Mouse (Mus musculus) midbrain, postnatal 0 days (tissue): ENCODE measurements around the gene Tmprss7. TPM values are rescaled to one million over a fixed set of nuclear protein-coding genes. Genes with fewer than 3 reads are reported as not detected.
A peak's percentile ranks its signal among the peaks of the same experiment; 100 is the strongest.

Experiments used
- ATAC-seq: fragments of 200-750 bp; cut with Nextera tagmentation; 2 replicates; pipeline ENCODE4 v1.8.0; 2017; ENCODE audit warnings: moderate number of reproducible peaks, mild to moderate bottlenecking, moderate TSS enrichment, moderate library complexity; ENCODE audit not compliant: low FRiP score
- DNase-seq: peaks from one replicate; pipeline ENCODE4 v3.0.0-alpha.2; 2015; ENCODE audit warnings: low spot score
- H3K27ac ChIP-seq: fragments of 300-500 bp; sonication (generic); 2 replicates; pipeline ENCODE4 v1.5.1; 2014; ENCODE audit warnings: low read depth, mild to moderate bottlenecking, low read length, mixed read lengths
- H3K27me3 ChIP-seq: fragments of 300-500 bp; sonication (generic); 2 replicates; pipeline ENCODE4 v1.6.1; 2014; ENCODE audit warnings: low read length, control low read depth, mixed read lengths; ENCODE audit not compliant: insufficient read depth
- H3K36me3 ChIP-seq: fragments of 300-500 bp; sonication (generic); 2 replicates; pipeline ENCODE4 v1.6.1; 2014; ENCODE audit warnings: low read length, control low read depth, mixed read lengths; ENCODE audit not compliant: insufficient read depth
- H3K4me1 ChIP-seq: fragments of 300-500 bp; sonication (generic); 2 replicates; pipeline ENCODE4 v1.6.1; 2014; ENCODE audit warnings: mild to moderate bottlenecking, control low read depth, antibody characterized with exemption, low read length, mixed read lengths; ENCODE audit not compliant: insufficient read depth
- H3K4me2 ChIP-seq: fragments of 300-500 bp; sonication (generic); 2 replicates; pipeline ENCODE4 v1.6.1; 2014; ENCODE audit warnings: low read depth, mild to moderate bottlenecking, low read length, mixed read lengths; ENCODE audit not compliant: poor library complexity, severe bottlenecking
- H3K4me3 ChIP-seq: fragments of 300-500 bp; sonication (generic); 2 replicates; pipeline ENCODE4 v1.5.1; 2014; ENCODE audit warnings: low read depth, mild to moderate bottlenecking, low read length, moderate library complexity
- H3K9ac ChIP-seq: fragments of 300-500 bp; sonication (generic); replicated peaks from 2 replicates; pipeline ENCODE4 v1.6.1; 2014; ENCODE audit warnings: mild to moderate bottlenecking, low read length, moderate library complexity, mixed read lengths; ENCODE audit not compliant: poor library complexity, severe bottlenecking
- H3K9me3 ChIP-seq: fragments of 300-500 bp; sonication (generic); 2 replicates; pipeline ENCODE4 v1.6.1; 2016; ENCODE audit warnings: low read length, control low read depth
- CTCF ChIP-seq: IDR thresholded peaks from 2 replicates; pipeline ENCODE4 v1.5.1; 2016; ENCODE audit warnings: antibody characterized with exemption, mild to moderate bottlenecking
- WGBS: fragments of 180-500 bp; shearing (Covaris S2); extraction: QIAGEN DNeasy Blood & Tissue Kit; methylation state at CpG from one replicate; pipeline ENCODE4 v1.1.7; 2014; 5-methylcytosine and 5-hydroxymethylcytosine counted together
- polyA plus RNA-seq: library from polyadenylated mRNA; unstranded; fragments of >200 nt; fragmentation: Nextera tagmentation; extraction: Ambion mirVana; gene quantifications from 2 replicates; pipeline ENCODE4 v1.2.1, GENCODE M21; 2015
- total RNA-seq: library from RNA; depleted of rRNA; stranded (reverse); fragments of >200 nt; gene quantifications from 2 replicates; pipeline ENCODE4 v1.2.3, GENCODE M21; 2014

The Tmprss7 gene
- total and polyA plus RNA-seq, 2 experiments from 2014 or later: 1.2 to 1.6 TPM

DNA sequence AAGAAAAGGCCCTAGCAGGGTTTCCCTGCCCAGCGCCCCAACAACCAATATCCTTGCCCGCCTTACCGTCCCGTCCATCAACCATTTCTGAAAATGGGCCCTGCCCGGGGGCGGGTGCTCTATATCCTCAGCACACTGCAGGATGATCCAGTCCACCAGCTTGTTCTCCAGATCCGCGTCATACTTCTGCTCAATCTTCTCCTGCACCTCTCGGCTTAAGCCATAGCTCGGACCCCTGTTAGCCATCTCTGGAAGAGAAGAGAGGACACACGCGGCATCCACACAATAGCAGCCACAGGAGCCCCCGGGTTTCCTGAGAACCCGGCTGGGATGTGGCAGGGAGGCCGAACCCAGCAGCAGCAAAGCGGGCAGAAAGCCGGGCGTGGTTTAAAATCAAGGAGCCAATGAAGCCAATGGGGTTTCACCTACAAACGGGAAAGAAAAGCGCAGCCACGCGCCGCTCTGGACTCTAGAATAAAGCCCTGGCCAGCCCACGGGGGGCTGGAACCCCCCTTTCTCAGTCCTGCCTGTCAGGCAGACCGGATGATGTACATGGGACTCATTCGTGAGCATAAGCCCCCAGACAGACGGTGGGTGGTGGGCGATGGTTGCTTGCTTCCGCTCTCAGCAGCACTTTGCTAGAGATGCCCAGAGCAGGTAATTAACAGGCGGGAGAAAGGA, 30.7 kb upstream of the Tmprss7 start, which contains the start of gene Tagln3:
TSS of gene Tagln3 (minus strand) at position 548 of the 681 bp plus-strand sequence.
- H3K4me2 ChIP-seq: peak within 1 kb of the TSS; percentile 72
- peaks cover 6% of the 10 kb centered on the region; the same call in 1 of the 2 replicates for H3K36me3 ChIP-seq
- no peaks in the 10 kb centered on the region for H3K9me3 ChIP-seq
- peak within 1 kb of the TSS; percentile 97 for H3K27ac ChIP-seq
- H3K27me3 ChIP-seq: no peaks in the 10 kb centered on the region
- peak; percentile 86 for ATAC-seq
- peak within 1 kb of the TSS; percentile 79 for H3K9ac ChIP-seq
- WGBS: under 1% methylated on average over 30 of the region's 30 CpGs
- H3K4me1 ChIP-seq: peaks cover 12% of the 10 kb centered on the region; the same call in 1 of the 2 replicates
- no peak for TF ChIP-seq CTCF
- peak; percentile 88 for DNase-seq
- peak within 1 kb of the TSS; percentile 51 for H3K4me3 ChIP-seq

DNA sequence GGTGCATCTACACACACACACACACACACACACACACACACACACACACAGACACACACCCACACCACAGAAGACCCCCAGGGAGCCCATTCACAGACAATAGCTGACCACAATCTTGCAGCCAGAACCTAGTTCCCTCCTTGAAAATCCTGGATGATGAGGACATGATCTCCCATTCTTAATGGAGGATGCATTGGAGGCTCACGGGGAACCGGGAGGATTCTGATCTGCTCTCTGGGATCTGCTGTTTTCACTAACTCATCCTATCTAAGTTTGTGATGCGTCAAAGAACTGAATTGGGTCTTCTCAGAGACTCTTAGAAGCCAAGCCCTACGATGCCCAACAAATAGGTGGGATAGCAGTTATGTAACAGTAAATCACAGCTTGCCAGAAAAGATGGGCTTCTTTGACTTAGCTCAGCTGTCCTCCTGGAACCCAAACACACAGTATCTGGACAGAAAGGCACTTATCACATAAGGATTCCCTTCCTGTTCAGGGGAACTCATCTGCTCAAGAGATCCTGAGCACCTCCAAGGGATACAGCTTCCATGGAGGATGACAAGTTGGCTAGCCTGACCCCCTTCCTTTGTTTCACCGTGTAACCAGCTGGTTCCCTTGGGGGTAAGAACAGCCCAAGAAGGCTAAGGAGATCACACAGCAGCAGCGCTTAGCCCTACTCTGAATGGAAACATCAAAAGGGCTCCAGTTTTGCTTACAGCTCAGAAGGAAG, 29.9 kb upstream of the Tmprss7 start:
- peak; percentile 62 for DNase-seq
- H3K36me3 ChIP-seq: peaks cover 14% of the 10 kb centered on the region; the same call in 1 of the 2 replicates

DNA sequence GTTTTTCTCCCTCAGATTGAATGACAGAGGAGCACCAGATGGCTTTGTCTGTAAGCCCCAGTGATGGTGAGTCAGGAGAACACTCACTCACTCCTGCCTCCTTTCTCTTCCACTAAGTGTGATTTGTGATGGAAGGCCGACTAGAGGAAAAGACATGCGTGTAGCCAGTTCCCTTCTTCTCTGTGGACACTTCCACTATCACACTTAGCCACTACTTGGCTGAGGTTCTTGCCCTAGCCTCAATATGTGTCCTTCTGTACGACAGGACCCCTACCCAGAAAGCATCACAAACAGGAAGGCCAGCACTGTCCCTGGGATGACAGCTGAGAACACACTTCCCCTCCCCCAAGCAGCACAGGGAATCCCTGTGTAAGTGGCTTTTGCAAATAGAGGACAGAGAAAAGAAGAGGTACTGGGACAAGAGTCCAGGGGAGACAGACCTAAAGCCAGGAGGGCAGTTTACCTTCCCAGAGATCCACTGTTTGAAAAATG, 29.0 kb upstream of the Tmprss7 start:
- peak overlapping the region; percentile 97 for H3K27ac ChIP-seq
- 33% methylated on average over 3 of the region's 3 CpGs for WGBS
- peaks cover 20% of the 10 kb centered on the region; the same call in 1 of the 2 replicates for H3K36me3 ChIP-seq
- peak; percentile 28 for DNase-seq
- peaks cover 12% of the 10 kb centered on the region; the same call in 1 of the 2 replicates for H3K4me1 ChIP-seq
- no peaks in the 10 kb centered on the region for H3K9me3 ChIP-seq
- peak overlapping the region; percentile 51 for H3K4me3 ChIP-seq
- peak overlapping the region; percentile 72 for H3K4me2 ChIP-seq
- no peak; the same call in 1 of the 2 replicates for ATAC-seq
- no peaks in the 10 kb centered on the region for H3K27me3 ChIP-seq
- no peak for TF ChIP-seq CTCF
- peak overlapping the region; percentile 79; the same call in 1 of the 2 replicates for H3K9ac ChIP-seq

More for the DNA sequence above, 29.9 kb upstream of the Tmprss7 start:
- Histone ChIP-seq H3K4me3 (peak overlapping the region; percentile 51), H3K27ac (peak overlapping the region; percentile 97), H3K27me3 (no peaks in the 10 kb centered on the region), H3K9me3 (no peaks in the 10 kb centered on the region), H3K4me1 (peaks cover 12% of the 10 kb centered on the region; the same call in 1 of the 2 replicates), H3K9ac (peak overlapping the region; percentile 79), H3K4me2 (peak overlapping the region; percentile 72)
- WGBS: 20% methylated on average over 6 of the region's 6 CpGs
- TF ChIP-seq CTCF: no peak
- peak; percentile 63 for ATAC-seq

DNA sequence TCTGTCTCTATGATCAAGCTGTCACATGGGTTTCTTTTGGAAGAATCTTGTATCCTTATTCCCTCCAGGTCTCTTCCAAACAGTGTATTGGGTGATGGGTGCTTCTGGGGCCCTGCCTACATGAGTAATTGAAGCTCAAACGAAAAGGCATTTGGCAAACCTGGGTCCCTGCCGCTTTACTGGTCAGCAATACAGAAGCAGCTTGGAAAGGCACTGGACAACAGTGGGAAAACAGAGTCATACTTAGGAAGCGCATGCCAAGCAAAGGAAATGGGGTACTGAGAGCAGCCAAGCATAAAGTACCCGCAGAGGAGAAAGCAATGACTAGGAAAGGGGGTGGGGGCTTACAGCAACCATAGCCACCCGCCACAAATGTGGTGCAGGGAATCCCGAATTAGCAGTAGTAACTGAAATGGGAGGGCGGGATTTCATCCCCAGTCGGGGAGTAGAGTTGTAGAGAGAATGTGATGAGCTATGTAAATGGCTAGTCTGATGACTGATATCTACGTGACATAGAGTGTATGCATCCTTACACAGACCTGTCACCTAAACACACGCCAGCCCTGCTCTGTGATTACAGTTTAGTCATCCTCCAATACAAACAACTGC, 26.7 kb upstream of the Tmprss7 start:
- Histone ChIP-seq H3K36me3 (peaks cover 21% of the 10 kb centered on the region; the same call in 1 of the 2 replicates), H3K9ac (no peak overlapping the region), H3K9me3 (no peaks in the 10 kb centered on the region), H3K27ac (no peak overlapping the region), H3K4me3 (no peak overlapping the region), H3K4me2 (no peak overlapping the region), H3K4me1 (peaks cover 12% of the 10 kb centered on the region; the same call in 1 of the 2 replicates), H3K27me3 (no peaks in the 10 kb centered on the region)
- 89% methylated on average over 10 of the region's 10 CpGs for WGBS
- ATAC-seq: no peak
- no peak for TF ChIP-seq CTCF
- no peak for DNase-seq

DNA sequence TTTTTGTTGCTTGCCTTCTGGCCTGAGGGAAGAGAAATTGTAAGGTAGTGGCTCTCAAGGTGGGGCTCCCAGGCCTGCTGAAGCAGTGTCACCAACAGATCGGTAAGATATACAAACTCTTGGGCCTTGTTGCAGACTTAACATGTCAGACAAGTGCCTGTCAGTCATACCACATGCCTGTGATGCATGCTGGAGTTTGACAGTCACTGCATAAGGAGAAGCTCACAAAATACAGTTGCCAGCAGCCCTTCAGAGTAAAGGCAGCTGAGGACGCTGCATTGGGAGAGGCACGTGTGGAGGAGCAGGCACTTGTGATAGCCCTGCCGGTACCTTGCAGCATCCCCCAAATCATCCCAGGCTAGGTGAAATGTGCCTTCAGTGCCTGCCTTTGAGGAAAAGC, 24.8 kb upstream of the Tmprss7 start:
- Histone ChIP-seq H3K4me3 (no peak overlapping the region), H3K4me1 (peaks cover 12% of the 10 kb centered on the region; the same call in 1 of the 2 replicates), H3K36me3 (peaks cover 25% of the 10 kb centered on the region; the same call in 1 of the 2 replicates), H3K27ac (no peak overlapping the region), H3K9me3 (no peaks in the 10 kb centered on the region), H3K27me3 (no peaks in the 10 kb centered on the region), H3K9ac (no peak overlapping the region), H3K4me2 (no peak overlapping the region)
- TF ChIP-seq CTCF: no peak
- DNase-seq (no peak), ATAC-seq (no peak)
- WGBS: 94% methylated on average over 4 of the region's 4 CpGs
